Mouse (Mus musculus) brown adipose tissue, adult 24 weeks (tissue): Measurements from ENCODE around the gene Rapgef2. TPM values are rescaled to one million over a fixed set of nuclear protein-coding genes. Genes with fewer than 3 reads are reported as not detected.
"Not testable (repeated sequence)": the region's sequence is repeated elsewhere in the genome, so short reads cannot be mapped to it uniquely, and the experiment has no call there.

Experiments used
- H3K27ac ChIP-seq: fragments of 200-500 bp; replicated peaks from 2 replicates; pipeline ENCODE4 v1.5.1; 2012; ENCODE audit warnings: low read depth, mild to moderate bottlenecking, low read length
- H3K4me1 ChIP-seq: fragments of 200-500 bp; 2 replicates; pipeline ENCODE4 v1.6.1; 2012; ENCODE audit warnings: low read length, mixed read lengths; ENCODE audit not compliant: control insufficient read depth, insufficient read depth, insufficient read length
- H3K4me3 ChIP-seq: fragments of 200-500 bp; 2 replicates; pipeline ENCODE4 v1.5.1; 2012; ENCODE audit warnings: low read depth, mild to moderate bottlenecking, low read length, moderate library complexity; ENCODE audit not compliant: insufficient read depth
- polyA plus RNA-seq: library from polyadenylated mRNA; stranded (reverse); fragments of >200 nt; gene quantifications from 2 replicates; pipeline ENCODE4 v1.2.4, GENCODE M21; 2012; ENCODE audit not compliant: missing spikeins, insufficient read depth, insufficient read length

Gene Rapgef2
- polyA plus RNA-seq, 1 experiment: 6.6 TPM

DNA sequence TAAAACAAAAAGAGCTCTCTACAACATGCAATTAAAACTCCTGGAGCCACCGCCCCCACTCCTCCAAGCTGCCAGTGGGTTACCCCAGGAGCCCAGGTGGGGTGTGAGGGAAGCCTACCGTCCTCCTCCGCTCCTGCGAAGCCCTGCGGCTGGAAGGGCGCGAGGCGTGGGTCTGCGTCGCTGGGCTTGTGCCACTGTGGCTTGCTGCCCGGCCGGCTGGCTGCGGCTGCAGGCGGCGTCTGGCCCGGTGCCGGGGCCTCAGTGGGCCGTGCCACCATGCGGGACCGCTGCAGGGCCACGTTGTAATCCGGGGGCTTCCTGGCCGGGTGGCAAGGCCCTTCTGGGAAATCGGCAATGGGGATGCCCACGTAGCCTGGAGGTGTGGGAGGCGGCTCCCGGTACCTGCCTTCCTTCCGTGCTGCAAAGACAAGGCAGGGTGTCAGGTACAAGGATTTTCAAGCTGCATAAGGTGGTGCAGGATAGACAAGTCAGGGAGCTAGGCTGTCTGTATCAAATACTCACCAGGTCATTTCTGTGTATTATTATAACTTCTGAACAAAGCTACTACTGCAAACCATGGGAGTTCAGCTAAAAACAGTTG is 219.8 kb downstream of the Rapgef2 start:
- no peak overlapping the region for H3K27ac ChIP-seq
- no peaks in the 10 kb centered on the region for H3K4me1 ChIP-seq
- no peak overlapping the region for H3K4me3 ChIP-seq

DNA sequence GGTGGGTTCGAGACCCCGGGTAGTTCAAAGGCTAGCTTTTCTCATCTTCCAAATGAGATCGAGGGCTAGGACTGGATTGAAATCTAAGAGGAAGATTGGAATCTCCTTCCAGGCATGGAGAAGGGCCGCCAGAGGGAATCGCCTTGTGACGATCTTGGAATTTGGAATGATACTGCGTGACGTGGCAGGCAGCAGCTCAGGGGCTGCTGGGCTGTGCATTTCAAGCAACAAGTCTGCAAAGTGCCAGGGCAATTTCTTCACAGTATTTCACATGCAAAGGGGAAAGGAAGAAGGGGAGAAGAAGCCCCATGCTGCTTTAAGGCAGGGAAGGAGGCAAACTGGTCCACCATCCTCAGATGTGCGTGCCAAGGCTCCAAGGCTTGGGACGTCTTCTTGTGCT is 222.2 kb downstream of the Rapgef2 start:
- Histone ChIP-seq H3K27ac (no peak overlapping the region), H3K4me3 (no peak overlapping the region), H3K4me1 (peaks cover 2% of the 10 kb centered on the region; the same call in 1 of the 2 replicates)

- Histone ChIP-seq H3K4me3 (no peak overlapping the region), H3K4me1 (peaks cover 2% of the 10 kb centered on the region; the same call in 1 of the 2 replicates), H3K27ac (no peak overlapping the region)
Measured at GRCm38 (mm10) chr3:79061426-79061825, 224.9 kb downstream of the Rapgef2 start.

GRCm38 (mm10) chr3:79058491-79058890 is 227.8 kb downstream of the Rapgef2 start:
- not testable (repeated sequence) for H3K27ac ChIP-seq, H3K4me1 ChIP-seq, H3K4me3 ChIP-seq

GRCm38 (mm10) chr3:79045251-79045650 is 241.1 kb downstream of the Rapgef2 start:
- H3K27ac ChIP-seq: no peak overlapping the region
- no peak overlapping the region for H3K4me3 ChIP-seq
- no peaks in the 10 kb centered on the region for H3K4me1 ChIP-seq

DNA sequence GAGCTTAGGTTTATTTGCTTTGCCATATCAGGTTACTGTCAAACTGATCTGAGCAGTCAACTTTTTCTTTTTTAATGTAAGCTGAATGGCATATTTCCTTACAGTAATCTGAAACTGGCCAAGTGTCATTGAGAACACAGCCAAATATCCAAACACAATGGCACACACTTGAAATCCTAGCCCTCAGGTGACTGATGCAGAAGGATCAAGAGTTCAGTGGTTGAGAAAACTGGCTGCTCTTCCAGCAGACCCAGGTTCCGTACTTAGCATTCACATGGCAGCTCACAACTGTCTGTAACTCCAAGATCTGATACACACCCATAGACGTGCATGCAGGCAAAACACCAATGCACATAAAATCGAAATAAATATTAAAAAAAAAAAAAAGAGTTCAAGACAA is 243.3 kb downstream of the Rapgef2 start:
- Histone ChIP-seq H3K4me3 (no peak overlapping the region), H3K4me1 (peaks cover 2% of the 10 kb centered on the region; the same call in 1 of the 2 replicates), H3K27ac (no peak overlapping the region)

DNA sequence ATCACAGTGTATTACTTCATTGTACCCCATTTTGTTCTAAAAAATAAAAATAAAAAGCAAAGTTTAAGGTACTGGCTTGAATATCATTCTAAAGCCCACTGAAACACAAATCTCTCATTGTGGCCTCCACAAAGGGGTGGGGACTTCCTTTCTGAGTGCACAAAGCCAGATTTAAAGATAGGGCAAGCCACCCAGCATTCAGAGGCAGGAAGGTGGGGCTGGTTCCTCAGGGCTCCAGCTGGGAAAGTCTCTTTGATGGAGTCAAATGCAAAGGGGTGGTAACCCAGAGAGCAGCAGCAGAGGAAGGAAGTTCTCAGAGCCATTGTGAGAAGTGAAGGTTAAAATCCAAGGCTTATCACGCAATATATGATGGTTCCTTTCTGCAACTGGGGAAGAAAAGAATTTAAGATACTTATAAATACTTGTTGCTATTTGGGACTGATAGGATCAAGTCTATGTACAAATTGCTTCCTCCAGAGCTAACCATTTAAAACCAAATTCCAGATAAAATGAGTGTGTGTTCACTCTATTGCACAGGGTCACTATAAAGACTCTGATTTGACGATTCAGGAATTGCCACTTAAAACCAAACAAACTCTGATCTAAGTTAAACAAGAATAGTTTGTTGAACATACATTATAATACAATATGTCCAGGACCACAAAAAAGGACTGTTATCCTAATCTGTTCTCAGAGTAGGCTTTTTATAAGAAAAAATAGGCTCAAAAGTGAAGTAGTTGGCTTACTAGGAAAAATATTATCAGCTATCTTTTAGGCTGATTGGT is 246.5 kb downstream of the Rapgef2 start:
- Histone ChIP-seq H3K4me1 (peaks cover 2% of the 10 kb centered on the region; the same call in 1 of the 2 replicates), H3K27ac (no peak overlapping the region), H3K4me3 (no peak overlapping the region)

GRCm38 (mm10) chr3:79039008-79039407 is 247.3 kb downstream of the Rapgef2 start:
- Histone ChIP-seq H3K4me3 (no peak overlapping the region), H3K27ac (peak overlapping the region; percentile 54), H3K4me1 (peaks cover 2% of the 10 kb centered on the region; the same call in 1 of the 2 replicates)

DNA sequence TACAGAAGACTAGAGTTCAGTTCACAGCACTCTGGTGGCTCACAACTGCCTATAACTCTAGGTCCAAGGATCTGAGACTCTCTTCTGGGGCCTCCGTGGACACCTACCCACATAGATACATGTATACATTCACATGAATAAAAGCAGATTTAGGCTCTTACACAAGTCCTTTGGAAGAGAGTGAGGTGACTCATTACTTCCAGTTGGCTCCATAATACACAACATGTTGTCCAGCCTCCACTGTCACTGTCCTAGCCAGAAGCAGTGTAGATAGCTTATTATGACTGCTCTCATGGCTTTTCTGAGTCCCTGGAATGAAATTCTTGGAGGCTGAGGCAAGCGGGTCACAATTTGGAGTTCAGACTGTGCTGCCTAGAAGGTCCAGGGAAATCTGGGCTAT is 251.9 kb downstream of the Rapgef2 start:
- H3K4me3 ChIP-seq: no peak overlapping the region
- H3K27ac ChIP-seq: no peak overlapping the region
- no peaks in the 10 kb centered on the region for H3K4me1 ChIP-seq

DNA sequence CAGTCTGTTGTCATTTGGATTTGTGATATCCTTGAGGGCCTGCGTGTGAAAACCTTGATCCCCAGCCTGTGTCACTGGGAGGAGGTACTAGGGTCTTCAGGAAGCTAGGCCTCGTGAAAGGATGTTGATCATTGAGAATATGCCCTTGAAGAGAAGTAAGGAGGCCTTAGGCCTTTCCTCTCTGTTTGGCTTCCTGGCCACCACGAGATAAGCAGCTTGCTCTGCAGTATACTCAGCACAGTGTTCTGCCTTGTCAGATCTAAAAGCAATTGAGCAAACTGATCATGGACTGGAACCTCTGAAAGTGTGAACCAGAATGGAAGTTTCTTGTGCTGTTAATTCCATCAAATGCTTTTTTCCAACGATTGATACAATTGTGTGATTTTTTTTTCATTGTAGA is 255.5 kb downstream of the Rapgef2 start:
- Histone ChIP-seq H3K4me3 (no peak overlapping the region), H3K27ac (no peak overlapping the region), H3K4me1 (no peaks in the 10 kb centered on the region)

DNA sequence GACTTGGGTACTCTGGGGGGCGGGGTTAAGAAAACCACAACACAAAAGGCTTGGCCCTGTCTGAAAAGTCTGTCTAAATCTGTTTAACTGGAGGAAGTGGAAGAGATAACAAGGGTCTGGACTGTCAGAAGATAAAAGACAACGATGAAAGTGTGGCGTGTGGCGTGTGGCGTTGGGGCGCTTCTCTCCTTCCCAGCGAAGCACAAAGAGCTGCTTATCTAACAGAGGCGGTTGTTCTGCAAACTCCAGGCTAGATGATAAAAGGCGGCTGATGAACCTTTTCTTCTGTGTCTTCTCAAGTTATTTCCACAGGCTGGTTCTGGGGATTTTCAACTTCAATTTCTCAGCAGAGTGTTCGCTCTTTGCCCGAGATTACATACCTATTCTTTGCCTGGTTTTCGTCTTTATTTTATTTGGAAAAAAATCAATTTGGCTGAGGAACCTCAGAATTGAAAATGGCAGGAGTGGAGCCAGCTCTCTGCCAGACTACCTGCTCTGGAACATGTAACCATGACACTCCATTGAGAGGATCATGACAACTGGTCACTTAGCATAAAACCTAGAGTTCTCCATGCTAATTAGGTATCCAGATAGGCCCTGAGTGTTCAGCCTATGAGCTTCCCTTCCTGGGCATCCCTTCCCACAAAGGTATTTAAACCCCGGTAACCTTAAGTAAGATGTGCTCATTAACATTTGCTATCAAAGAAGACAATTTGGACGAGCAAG is 258.0 kb downstream of the Rapgef2 start:
- H3K27ac ChIP-seq: no peak overlapping the region
- no peak overlapping the region for H3K4me3 ChIP-seq
- H3K4me1 ChIP-seq: no peaks in the 10 kb centered on the region

DNA sequence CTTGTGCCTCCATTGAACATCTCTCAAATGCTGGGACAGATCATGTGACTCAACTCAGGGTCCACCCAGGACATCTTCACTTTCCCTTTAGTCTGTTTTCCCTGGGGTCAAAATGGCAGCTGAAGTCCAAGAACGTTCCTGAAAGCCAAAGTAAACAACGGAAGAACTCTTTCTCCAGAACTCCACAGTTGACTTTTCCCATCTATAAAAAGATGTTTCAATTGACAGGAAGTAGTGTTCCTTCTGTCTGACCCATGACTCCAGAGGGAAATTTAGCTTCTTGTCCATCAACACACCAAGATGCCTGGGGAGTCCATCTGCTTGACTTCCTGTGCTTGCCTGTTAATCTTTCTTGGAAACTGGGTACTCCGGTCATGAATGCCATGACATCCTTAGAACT is 260.3 kb downstream of the Rapgef2 start:
- Histone ChIP-seq H3K27ac (peak overlapping the region; percentile 56; the same call in 1 of the 2 replicates), H3K4me1 (no peaks in the 10 kb centered on the region), H3K4me3 (no peak overlapping the region)

GRCm38 (mm10) chr3:79023735-79024328 is 262.5 kb downstream of the Rapgef2 start:
- H3K27ac ChIP-seq: no peak overlapping the region
- no peaks in the 10 kb centered on the region for H3K4me1 ChIP-seq
- H3K4me3 ChIP-seq: no peak overlapping the region

- Histone ChIP-seq H3K4me1 (no peaks in the 10 kb centered on the region), H3K4me3 (no peak overlapping the region), H3K27ac (0 out of 2 replicates have a peak overlapping the region, but pooled peaks have one; percentile 2)
Measured at GRCm38 (mm10) chr3:79022690-79023089, 263.6 kb downstream of the Rapgef2 start.

GRCm38 (mm10) chr3:79017440-79017839 is 268.9 kb downstream of the Rapgef2 start:
- Histone ChIP-seq H3K4me3 (no peak overlapping the region), H3K27ac (no peak overlapping the region)

More at GRCm38 (mm10) chr3:79017440-79017839, 268.9 kb downstream of the Rapgef2 start:
- no peaks in the 10 kb centered on the region for H3K4me1 ChIP-seq
